Mouse (Mus musculus): ENCODE measurements around the gene Bag6.
A peak's percentile ranks its signal among the peaks of the same experiment; 100 is the strongest.
"Not testable (repeated sequence)": the region's sequence is repeated elsewhere in the genome, so short reads cannot be mapped to it uniquely, and the experiment has no call there.

Gene Bag6

GRCm38 (mm10) chr17:35111774-35112173 is 23.2 kb upstream of the Bag6 start:
- no peak for DNase-seq (ENCODE audit: low read depth, low spot score)

DNA sequence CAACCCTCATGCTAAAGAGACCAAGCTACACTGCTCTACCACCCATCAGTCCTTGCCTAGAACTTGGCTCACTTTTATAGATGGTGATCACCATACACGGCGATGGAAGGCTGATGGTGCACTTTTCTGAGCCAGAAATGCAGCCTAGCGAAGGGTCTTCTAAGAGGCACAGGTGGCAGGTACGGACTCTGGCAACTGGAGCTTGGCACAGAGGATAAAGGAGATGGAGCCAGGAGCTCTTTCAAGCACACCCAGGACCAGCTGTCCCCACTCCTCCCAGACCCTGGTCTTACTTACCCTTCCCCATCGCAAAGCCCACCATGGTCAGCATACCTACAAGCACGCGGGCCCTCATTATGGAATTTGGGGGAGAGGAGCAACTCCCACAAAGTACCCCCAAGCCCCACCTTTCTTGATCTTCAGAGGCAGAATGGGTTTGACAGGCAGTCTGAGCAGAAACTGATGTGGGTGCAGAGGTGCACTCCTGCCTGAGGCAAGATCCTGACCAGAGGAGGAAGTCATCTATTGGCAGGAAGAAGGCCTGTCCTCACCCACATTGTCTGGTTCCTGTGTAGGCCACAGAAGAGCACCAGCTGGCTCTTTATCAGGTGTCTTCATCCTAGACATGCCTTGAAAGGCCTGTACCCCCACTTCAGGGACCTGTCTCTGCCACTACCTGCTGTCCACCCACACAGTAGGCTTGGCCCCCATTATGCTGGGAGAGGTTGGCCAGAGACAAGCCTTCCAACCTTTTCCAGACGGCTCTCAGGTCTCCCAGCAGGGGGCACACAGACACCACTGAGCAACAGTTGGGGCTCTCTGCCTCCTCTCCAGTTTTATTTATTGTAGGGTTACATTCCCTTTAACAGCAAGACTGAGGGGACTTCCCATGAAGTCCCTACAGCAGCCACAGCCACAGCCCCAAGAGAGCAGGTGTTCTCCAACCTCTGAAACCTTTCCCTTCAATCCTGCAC is 19.6 kb upstream of the Bag6 start, which contains the start of gene Ly6g5b:
Ly6g5b (minus strand) TSS at position 383 of the 974 bp plus-strand sequence.
- peak; percentile 72 for DNase-seq (ENCODE audit: low read depth, low spot score)

- no peak for DNase-seq (ENCODE audit: low read depth, low spot score)
Measured at GRCm38 (mm10) chr17:35120745-35121142, 14.2 kb upstream of the Bag6 start.

DNA sequence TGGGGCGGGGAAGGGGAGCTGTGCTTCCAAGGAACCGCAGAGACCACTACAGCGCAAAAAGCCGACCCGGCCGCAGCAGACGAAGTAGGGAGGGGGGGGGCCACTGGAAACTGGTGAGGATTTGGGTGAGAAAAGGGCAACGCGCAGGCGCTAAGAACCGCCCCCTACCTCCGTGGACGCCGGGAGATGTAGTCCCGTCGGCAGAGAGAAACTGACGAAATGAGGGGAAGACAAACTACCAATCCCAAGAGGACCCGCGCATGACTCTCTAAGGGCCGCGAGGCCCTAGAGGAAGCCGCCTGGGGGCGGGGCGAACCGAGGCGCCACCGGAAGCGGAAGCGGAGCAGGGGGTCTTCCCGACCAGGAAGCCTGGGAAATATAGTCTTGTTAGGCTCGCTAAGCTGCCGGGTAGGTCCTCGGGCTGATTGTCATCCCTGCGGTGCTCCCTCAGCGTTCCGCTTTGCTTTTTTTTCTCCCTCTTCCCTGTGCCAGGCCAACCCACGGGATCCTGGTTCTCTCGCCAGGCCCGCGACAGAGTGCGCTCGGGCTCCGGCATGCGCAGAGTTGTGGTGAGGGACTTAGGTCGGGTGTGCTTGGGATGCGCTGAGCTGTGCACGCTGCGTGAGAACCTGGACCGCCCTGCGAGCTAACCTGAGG is 13.7 kb upstream of the Bag6 start, which contains the start of gene Gpank1:
Gpank1 (plus strand) TSS at position 313 of the 657 bp plus-strand sequence.
- DNase-seq (ENCODE audit: low read depth, low spot score), result peak; percentile 98

DNA sequence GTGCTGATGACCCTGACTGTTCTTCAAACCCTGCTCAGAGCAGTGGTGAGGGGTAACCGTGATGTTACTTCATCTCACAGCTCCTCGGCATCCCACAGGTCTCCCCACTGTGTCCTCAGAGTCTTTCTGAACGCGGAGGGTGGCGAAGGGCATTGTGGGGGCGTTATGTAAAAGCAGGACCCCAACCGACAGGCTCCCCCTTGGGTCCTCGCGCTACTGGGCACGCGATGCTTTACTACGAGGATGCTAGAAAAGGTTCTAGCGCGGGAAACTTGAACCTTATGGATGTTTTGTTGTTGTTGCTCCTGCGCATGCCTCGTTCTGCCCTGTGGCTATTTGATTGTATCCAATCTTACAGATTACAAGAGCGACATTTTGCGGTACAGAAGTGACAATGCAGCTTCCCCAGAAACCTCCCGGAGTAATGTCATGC is 13.1 kb upstream of the Bag6 start, which contains the start of gene Csnk2b:
Csnk2b (minus strand) TSS at position 183 of the 433 bp plus-strand sequence.
- DNase-seq (ENCODE audit: low read depth, low spot score), result peak; percentile 73

DNA sequence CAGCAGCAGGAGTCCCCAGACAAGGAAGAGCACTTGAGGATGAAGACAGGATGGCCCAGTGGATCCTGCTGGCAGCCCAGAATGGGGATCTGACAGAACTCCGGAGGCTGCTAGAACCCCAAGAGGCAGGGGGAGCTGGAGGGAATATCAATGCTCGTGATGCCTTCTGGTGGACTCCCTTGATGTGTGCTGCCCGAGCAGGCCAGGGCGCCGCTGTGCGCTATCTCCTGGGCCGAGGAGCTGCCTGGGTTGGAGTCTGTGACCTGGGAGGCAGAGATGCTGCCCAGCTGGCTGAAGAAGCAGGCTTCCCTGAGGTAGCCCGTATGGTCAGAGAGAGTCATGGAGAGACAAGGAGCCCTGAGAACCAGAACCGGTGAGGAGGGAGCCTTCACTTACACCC is 11.7 kb upstream of the Bag6 start:
- DNase-seq (ENCODE audit: low read depth, low spot score), result not testable (repeated sequence)

- not testable (repeated sequence) for DNase-seq (ENCODE audit: low read depth, low spot score)
Measured at GRCm38 (mm10) chr17:35124261-35124896, 10.6 kb upstream of the Bag6 start.

GRCm38 (mm10) chr17:35125081-35125480 is 9.9 kb upstream of the Bag6 start:
- no peak for DNase-seq (ENCODE audit: low read depth, low spot score)

- DNase-seq (ENCODE audit: low read depth, low spot score), result no peak
Measured at GRCm38 (mm10) chr17:35125578-35125977, 9.4 kb upstream of the Bag6 start.

GRCm38 (mm10) chr17:35126206-35126611 is 8.8 kb upstream of the Bag6 start, which contains the start of gene D17H6S53E:
Gene D17H6S53E (plus strand): TSS chr17:35126373.
- peak; percentile 86 for DNase-seq (ENCODE audit: low read depth, low spot score)

DNA sequence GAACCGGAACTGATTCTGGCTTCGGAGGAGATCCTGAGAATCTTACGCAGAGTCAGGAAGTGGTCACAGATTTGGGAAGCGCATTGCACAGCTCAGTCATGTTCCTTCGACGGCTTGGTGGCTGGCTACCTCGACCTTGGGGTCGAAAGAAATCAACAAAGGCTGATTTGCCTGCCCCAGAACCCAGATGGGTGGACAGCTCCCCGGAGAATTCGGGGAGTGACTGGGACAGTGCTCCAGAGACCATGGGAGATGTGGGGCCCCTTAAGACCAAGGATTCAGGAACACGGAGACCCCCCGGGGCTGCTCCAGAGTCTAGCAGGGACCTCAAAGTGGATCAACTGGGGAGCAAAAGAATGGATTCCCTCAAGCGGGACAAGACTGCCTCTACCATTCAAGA is 8.0 kb upstream of the Bag6 start:
- no peak for DNase-seq (ENCODE audit: low read depth, low spot score)

DNA sequence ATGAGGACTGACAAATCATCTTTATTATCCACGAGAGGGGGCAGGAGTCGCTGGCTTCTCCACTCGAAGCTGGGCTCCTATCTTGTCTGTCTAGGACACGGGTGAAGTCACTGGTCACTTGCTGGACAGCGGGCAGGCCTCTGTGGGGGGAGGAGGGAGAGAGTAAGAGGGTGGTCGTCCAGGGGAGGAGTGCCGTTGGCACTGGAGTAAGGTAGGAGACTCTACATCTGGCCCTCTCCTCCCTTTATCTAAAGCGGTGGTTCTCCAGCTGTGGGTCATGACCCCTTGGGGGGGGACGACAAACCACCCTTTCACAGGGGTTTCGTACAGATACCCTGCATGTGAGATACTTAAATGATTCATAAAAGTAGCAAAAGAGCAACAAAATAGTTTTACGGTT is 6.0 kb upstream of the Bag6 start:
- no peak for DNase-seq (ENCODE audit: low read depth, low spot score)

- no peak for DNase-seq (ENCODE audit: low read depth, low spot score)
Measured at GRCm38 (mm10) chr17:35131038-35131437, 3.9 kb upstream of the Bag6 start.

DNA sequence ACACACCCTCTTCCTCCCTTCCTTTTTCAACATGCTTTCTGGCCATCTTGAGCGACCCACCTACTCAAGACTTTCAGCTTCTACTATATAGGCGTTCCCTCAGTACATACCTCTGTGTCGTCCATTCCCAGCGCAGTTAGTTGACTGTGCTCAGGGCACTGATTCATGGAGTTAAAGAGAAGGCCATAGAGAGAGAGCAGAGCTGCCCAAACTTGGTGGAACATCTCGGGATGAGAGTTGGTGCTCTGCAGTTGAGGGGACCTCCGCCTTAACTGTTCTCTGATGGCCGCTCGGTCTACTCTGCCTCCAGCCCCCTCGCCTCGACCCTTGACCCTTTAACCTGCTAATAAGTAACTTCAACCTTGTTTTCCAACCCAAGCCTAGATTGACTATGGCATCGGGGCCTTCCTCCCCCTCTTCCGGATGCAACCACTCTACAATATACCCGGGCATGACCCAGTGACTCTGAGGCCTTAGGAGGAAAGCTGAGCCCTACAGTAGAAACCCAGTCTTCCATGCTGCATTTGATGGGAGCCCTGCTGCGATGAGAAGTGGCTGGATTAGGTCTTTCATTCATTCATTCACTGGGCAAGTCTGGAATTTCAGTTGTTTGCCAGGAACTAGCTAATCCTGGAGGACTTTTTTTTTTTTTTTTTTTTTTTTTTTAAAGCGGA is 3.3 kb upstream of the Bag6 start, which contains the start of gene Apom:
Apom (minus strand) TSS at position 551 of the 674 bp plus-strand sequence.
- no peak for DNase-seq (ENCODE audit: low read depth, low spot score)

DNA sequence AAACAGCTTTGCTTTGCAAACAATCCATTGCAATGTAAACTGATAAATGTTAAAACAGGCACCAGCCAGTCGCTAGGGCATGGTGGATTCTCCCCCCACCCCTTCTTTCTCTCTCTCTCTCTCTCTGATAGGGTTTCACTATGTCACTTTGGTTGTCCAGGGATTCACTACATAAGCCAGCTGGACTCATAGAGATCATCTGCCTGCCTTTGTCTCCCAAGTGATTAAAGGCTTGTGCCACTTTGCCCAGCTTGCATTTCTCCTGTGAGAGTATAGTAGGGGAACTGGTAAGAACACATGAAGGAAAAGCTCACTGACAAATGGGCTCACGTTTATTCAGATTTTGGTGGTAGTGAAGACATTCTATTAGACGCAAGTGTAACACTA is 2.8 kb upstream of the Bag6 start:
- DNase-seq (ENCODE audit: low read depth, low spot score), result no peak

GRCm38 (mm10) chr17:35133517-35133916 is 1.5 kb upstream of the Bag6 start:
- DNase-seq (ENCODE audit: low read depth, low spot score), result no peak

DNA sequence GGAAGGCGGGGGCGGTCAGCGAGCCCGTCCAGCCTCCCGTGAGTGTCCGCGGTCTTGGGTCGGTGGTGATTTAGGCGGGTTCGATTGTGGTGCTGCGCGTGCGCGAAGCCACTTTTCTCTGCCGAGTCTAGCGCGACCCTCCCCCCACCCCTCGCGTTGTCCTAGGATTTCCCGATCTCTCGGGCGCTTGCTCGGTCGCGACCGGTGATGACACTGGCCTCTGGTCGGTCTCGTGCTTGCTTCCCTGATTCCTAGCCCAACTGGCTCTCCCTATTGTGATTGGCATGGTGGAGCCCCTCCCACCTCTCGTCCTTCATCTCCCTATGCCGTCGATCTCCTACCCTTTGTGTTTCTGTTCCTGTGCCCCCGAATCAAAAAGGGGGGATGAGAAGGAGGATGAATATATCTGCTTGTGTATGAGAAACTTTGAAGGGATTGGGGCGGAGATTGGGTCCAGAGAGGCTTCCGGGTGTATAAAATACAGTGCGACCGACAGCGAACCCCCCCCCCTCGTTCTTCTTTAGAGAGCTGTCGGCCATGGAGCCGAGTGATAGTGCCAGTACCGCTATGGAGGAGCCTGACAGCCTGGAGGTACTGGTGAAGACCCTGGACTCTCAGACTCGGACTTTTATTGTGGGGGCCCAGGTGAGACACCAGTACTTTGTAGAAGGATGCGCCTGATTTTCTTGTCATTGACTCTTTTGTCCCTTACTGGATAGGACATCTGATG is 778 bp downstream of the Bag6 start:
- DNase-seq (ENCODE audit: low read depth, low spot score), result no peak

DNA sequence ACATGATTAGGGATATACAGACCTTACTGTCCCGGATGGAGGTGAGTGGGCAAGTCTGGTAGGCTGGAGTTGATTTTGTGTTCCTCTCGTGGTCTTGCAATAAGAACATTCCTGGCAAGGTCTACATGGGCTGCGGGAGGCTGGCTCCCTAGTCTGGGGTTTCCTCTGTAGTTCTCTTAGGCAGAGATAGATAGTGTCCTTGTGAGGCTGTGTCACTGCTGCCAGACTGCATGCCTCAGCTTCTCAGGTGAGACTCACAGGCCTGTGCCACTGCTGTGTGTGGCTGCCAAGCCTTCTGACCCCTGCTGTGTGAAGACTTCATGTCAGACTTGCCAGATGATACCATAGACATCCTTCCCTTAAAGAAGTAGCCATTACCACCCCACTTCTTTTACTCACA is 4.3 kb downstream of the Bag6 start:
- DNase-seq (ENCODE audit: low read depth, low spot score), result no peak

GRCm38 (mm10) chr17:35140490-35140996 is 5.6 kb downstream of the Bag6 start:
- no peak for DNase-seq (ENCODE audit: low read depth, low spot score)

DNA sequence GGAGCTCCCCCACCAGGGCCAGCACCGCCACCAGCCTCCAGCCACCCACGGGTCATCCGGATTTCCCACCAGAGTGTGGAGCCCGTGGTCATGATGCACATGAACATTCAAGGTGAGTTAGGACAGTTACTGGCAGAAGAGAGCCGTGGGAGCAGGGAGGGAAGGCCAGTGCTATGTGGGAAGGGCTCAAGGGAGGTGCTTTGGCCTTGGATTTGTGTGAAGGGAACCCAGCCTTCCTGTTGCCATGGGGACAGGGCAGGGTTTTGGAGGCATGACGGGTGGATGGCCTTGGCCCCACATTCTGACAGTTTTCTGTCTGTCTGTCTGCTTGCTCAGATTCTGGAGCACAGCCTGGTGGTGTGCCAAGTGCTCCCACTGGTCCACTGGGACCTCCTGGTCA is 7.0 kb downstream of the Bag6 start:
- no peak for DNase-seq (ENCODE audit: low read depth, low spot score)

All from CD4-positive, CD25-positive, alpha-beta regulatory T cell, adult 2 months (primary cell).